21 mouse cellular contexts compared by ENCODE assay signal in genomic region chr5:137102078-137102477, GRCm38 (mm10). TPM values are rescaled to one million over a fixed set of nuclear protein-coding genes. Genes with fewer than 3 reads are reported as not detected.
DNase-seq lines count a peak whose midpoint lies in the region; ATAC-seq and TF ChIP-seq lines count a peak whose summit lies in the region.
"Had no signal": no experiment of that assay in that cellular context is flagged by ENCODE, and none has a peak within 500 bp of the region (broad histone marks: within the 10 kb centered on the region; RNA-seq: fewer than 3 reads in every experiment).

No protein-coding gene starts in this region.

- TF ChIP-seq POLR2A in olfactory bulb, adult 2 months (IDR thresholded peaks at IDR 0.05; ENCODE audit: insufficient read depth, low read depth, low read length) = no peak

- no peak overlapping the region for H3K4me2 ChIP-seq in kidney, embryonic 14.5 days (replicated peaks; ENCODE audit: low read depth, low read length)
- H3K4me2 ChIP-seq: embryonic facial prominence, embryonic 12.5 days had no signal

- 0 out of 2 replicates have a peak, but pooled peaks cover 2% of the 10 kb centered on the region for H3K9me3 ChIP-seq in megakaryocyte, embryonic 14.5 days
- no peaks in the 10 kb centered on the region for H3K9me3 ChIP-seq in kidney, embryonic 14.5 days (ENCODE audit: control insufficient read depth, low read length)
- H3K9me3 ChIP-seq: embryonic facial prominence, embryonic 12.5 days; heart, embryonic 15.5 days; hindbrain, embryonic 15.5 days had no signal

- no peak for ATAC-seq in megakaryocyte, adult 5-6 weeks (ENCODE audit: poor library complexity, severe bottlenecking)
- no peak for ATAC-seq in kidney, embryonic 14.5 days (ENCODE audit: low FRiP score, low TSS enrichment)
- ATAC-seq: forebrain, embryonic 16.5 days had no signal

- H3K27me3 ChIP-seq in megakaryocyte, embryonic 14.5 days (replicated peaks) = no peaks in the 10 kb centered on the region
- no peaks in the 10 kb centered on the region for H3K27me3 ChIP-seq in kidney, embryonic 14.5 days (ENCODE audit: control insufficient read depth, insufficient read depth, low read length)
- H3K27me3 ChIP-seq: embryonic facial prominence, embryonic 12.5 days; heart, embryonic 15.5 days; hindbrain, embryonic 15.5 days had no signal

- peak overlapping the region; percentile 70 for H3K27ac ChIP-seq in gastrocnemius, adult 2 months
- 0 out of 2 replicates have a peak overlapping the region, but pooled peaks have one; percentile 18 for H3K27ac ChIP-seq in brown adipose tissue, adult 24 weeks (replicated peaks; ENCODE audit: low read depth, low read length)
- peak overlapping the region; percentile 34; the same call in 1 of the 2 replicates for H3K27ac ChIP-seq in olfactory bulb, adult 2 months (ENCODE audit: insufficient read depth, low read depth, low read length)
- H3K27ac ChIP-seq in kidney, embryonic 14.5 days (ENCODE audit: low read depth, low read length) = no peak overlapping the region
- H3K27ac ChIP-seq: embryonic facial prominence, embryonic 12.5 days; heart, embryonic 15.5 days; hindbrain, embryonic 15.5 days; macrophage had no signal

- no peak overlapping the region for H3K4me3 ChIP-seq in gastrocnemius, adult 2 months
- peak overlapping the region; percentile 88 for H3K4me3 ChIP-seq in megakaryocyte, embryonic 14.5 days (replicated peaks)
- H3K4me3 ChIP-seq in brown adipose tissue, adult 24 weeks (ENCODE audit: insufficient read depth, low read depth, low read length) = no peak overlapping the region
- H3K4me3 ChIP-seq in olfactory bulb, adult 2 months (ENCODE audit: insufficient read depth, low read depth, low read length) = no peak overlapping the region
- no peak overlapping the region for H3K4me3 ChIP-seq in kidney, embryonic 14.5 days (ENCODE audit: low read length)
- H3K4me3 ChIP-seq: embryonic facial prominence, embryonic 12.5 days; heart, embryonic 15.5 days; hindbrain, embryonic 15.5 days had no signal

- H3K9ac ChIP-seq in kidney, embryonic 14.5 days (ENCODE audit: low read depth, low read length) = no peak overlapping the region
- H3K9ac ChIP-seq: embryonic facial prominence, embryonic 12.5 days; heart, embryonic 15.5 days; hindbrain, embryonic 15.5 days had no signal

- no peak for TF ChIP-seq CTCF in gastrocnemius, adult 2 months (IDR thresholded peaks at IDR 0.05)
- no peak for TF ChIP-seq CTCF in olfactory bulb, adult 2 months (IDR thresholded peaks at IDR 0.05; ENCODE audit: insufficient read depth, low read depth, low read length)

- WGBS in olfactory bulb, adult 2 months = 78% methylated on average over 10 of the region's 10 CpGs
- 71% methylated on average over 10 of the region's 10 CpGs for WGBS in kidney, embryonic 14.5 days

- DNase-seq in gastrocnemius, adult 2 months = no peak
- DNase-seq in gastrocnemius, postnatal 36 days = no peak
- DNase-seq in kidney, postnatal 36 days = no peak
- DNase-seq: adrenal gland, adult 2 months; kidney, adult 2 months; right cerebral cortex, postnatal 14 days had no signal

- peaks cover 26% of the 10 kb centered on the region for H3K36me3 ChIP-seq in megakaryocyte, embryonic 14.5 days (replicated peaks; ENCODE audit: low read length)
- no peaks in the 10 kb centered on the region for H3K36me3 ChIP-seq in kidney, embryonic 14.5 days (ENCODE audit: control insufficient read depth, insufficient read depth, low read length)
- H3K36me3 ChIP-seq: embryonic facial prominence, embryonic 12.5 days; heart, embryonic 15.5 days; hindbrain, embryonic 15.5 days had no signal

- peaks cover 91% of the 10 kb centered on the region for H3K4me1 ChIP-seq in megakaryocyte, embryonic 14.5 days
- no peaks in the 10 kb centered on the region; the same call in 1 of the 2 replicates for H3K4me1 ChIP-seq in brown adipose tissue, adult 24 weeks (ENCODE audit: control insufficient read depth, insufficient read depth, insufficient read length, low read length)
- peaks cover 24% of the 10 kb centered on the region for H3K4me1 ChIP-seq in olfactory bulb, adult 2 months (ENCODE audit: control insufficient read depth, insufficient read depth, low read length)
- no peaks in the 10 kb centered on the region for H3K4me1 ChIP-seq in kidney, embryonic 14.5 days (ENCODE audit: control insufficient read depth, insufficient read depth, low read length)

- intact Hi-C loops in gastrocnemius, adult 2 months (cut with DNase I) = no loop called here
- intact Hi-C loops in gastrocnemius, postnatal 36 days (cut with DNase I) = loop anchor here (10.0 kb wide), 1 partner anchor 177 kb away; no protein-coding TSS in a partner anchor

RNA-seq across cellular contexts. Expression of gene Trim56, which starts 13.9 kb away (rescaled TPM):
- total RNA-seq in gastrocnemius, adult 2 months (2021) = 1 to 10 TPM; 7.5 to 9.3 TPM
- 1 to 10 TPM; 7.0 to 8.0 TPM for total RNA-seq in gastrocnemius, postnatal 36 days (2021)
- polyA plus RNA-seq in megakaryocyte, embryonic 14.5 days (2012; ENCODE audit: insufficient read depth, low replicate concordance) = 2.1 and 3.8 TPM in 2 replicates
- 12.4 and 13.5 TPM in 2 replicates for total RNA-seq in megakaryocyte, adult 5-6 weeks (2015)
- 28.7 and 32.4 TPM in 2 replicates for total RNA-seq in megakaryocyte, adult 5-6 weeks (2017)
- 9.8 and 11.1 TPM in 2 replicates for polyA plus RNA-seq in brown adipose tissue, adult 24 weeks (2012; ENCODE audit: insufficient read depth, insufficient read length, missing spikeins)
- polyA plus RNA-seq in olfactory bulb, adult 2 months (2012; ENCODE audit: insufficient read depth, insufficient read length, low replicate concordance, missing spikeins) = 43.5 TPM in 1 of 2 replicates, not detected in the other
- 9.7 TPM in 2 replicates for polyA plus RNA-seq in kidney, embryonic 14.5 days (2014; fragmentation: Nextera tagmentation; extraction: Ambion mirVana)

RNA-seq across cellular contexts. Expression of gene Serpine1, which starts 30.0 kb away (rescaled TPM):
- 1 to 10 TPM; 2.5 to 2.8 TPM for total RNA-seq in gastrocnemius, adult 2 months (2021)
- total RNA-seq in gastrocnemius, postnatal 36 days (2021) = 1 to 10 TPM; 2.8 to 7.5 TPM
- polyA plus RNA-seq in megakaryocyte, embryonic 14.5 days (2012; ENCODE audit: insufficient read depth, low replicate concordance) = 0.17 TPM in 1 of 2 replicates, not detected in the other
- not detected in 2 replicates for total RNA-seq in megakaryocyte, adult 5-6 weeks (2015)
- total RNA-seq in megakaryocyte, adult 5-6 weeks (2017) = not detected in 2 replicates
- 4.1 and 9.6 TPM in 2 replicates for polyA plus RNA-seq in brown adipose tissue, adult 24 weeks (2012; ENCODE audit: insufficient read depth, insufficient read length, missing spikeins)
- not detected in 2 replicates for polyA plus RNA-seq in olfactory bulb, adult 2 months (2012; ENCODE audit: insufficient read depth, insufficient read length, low replicate concordance, missing spikeins)
- 0.26 and 0.32 TPM in 2 replicates for polyA plus RNA-seq in kidney, embryonic 14.5 days (2014; fragmentation: Nextera tagmentation; extraction: Ambion mirVana)
- total RNA-seq: monocyte, adult 5-6 weeks; neutrophil, adult 5-6 weeks had no signal

RNA-seq across cellular contexts. Expression of gene Muc3, which starts 47.0 kb away (rescaled TPM):
- not detected for total RNA-seq in gastrocnemius, adult 2 months (2021)
- not detected for total RNA-seq in gastrocnemius, postnatal 36 days (2021)
- polyA plus RNA-seq in megakaryocyte, embryonic 14.5 days (2012; ENCODE audit: insufficient read depth, low replicate concordance) = not detected in 2 replicates
- not detected in 2 replicates for total RNA-seq in megakaryocyte, adult 5-6 weeks (2015)
- total RNA-seq in megakaryocyte, adult 5-6 weeks (2017) = not detected in 2 replicates
- polyA plus RNA-seq in brown adipose tissue, adult 24 weeks (2012; ENCODE audit: insufficient read depth, insufficient read length, missing spikeins) = not detected in 2 replicates
- not detected in 2 replicates for polyA plus RNA-seq in olfactory bulb, adult 2 months (2012; ENCODE audit: insufficient read depth, insufficient read length, low replicate concordance, missing spikeins)
- polyA plus RNA-seq in kidney, embryonic 14.5 days (2014; fragmentation: Nextera tagmentation; extraction: Ambion mirVana) = not detected in 2 replicates
- total RNA-seq: adrenal gland, adult 2 months; gastrocnemius, adult 8-10 months; layer of hippocampus, adult 18-20 months; left cerebral cortex, postnatal 10 days; monocyte, adult 5-6 weeks; neutrophil, adult 5-6 weeks had no signal
- polyA plus RNA-seq: adrenal gland, adult 2 months; embryonic facial prominence, embryonic 12.5 days; forebrain, embryonic 16.5 days; heart, embryonic 15.5 days; hindbrain, embryonic 15.5 days; kidney, adult 2 months; macrophage had no signal

RNA-seq across cellular contexts. Expression of gene Ap1s1, which starts 56.1 kb away (rescaled TPM):
- total RNA-seq in gastrocnemius, adult 2 months (2021) = 10 to 100 TPM; 12.4 to 19.2 TPM
- total RNA-seq in gastrocnemius, postnatal 36 days (2021) = 10 to 100 TPM; 14.6 to 16.8 TPM
- 253 and 284 TPM in 2 replicates for polyA plus RNA-seq in megakaryocyte, embryonic 14.5 days (2012; ENCODE audit: insufficient read depth, low replicate concordance)
- total RNA-seq in megakaryocyte, adult 5-6 weeks (2015) = 19.1 and 19.6 TPM in 2 replicates
- total RNA-seq in megakaryocyte, adult 5-6 weeks (2017) = 43.3 and 47.2 TPM in 2 replicates
- 69.0 and 73.6 TPM in 2 replicates for polyA plus RNA-seq in brown adipose tissue, adult 24 weeks (2012; ENCODE audit: insufficient read depth, insufficient read length, missing spikeins)
- polyA plus RNA-seq in olfactory bulb, adult 2 months (2012; ENCODE audit: insufficient read depth, insufficient read length, low replicate concordance, missing spikeins) = not detected in 2 replicates
- 145 and 152 TPM in 2 replicates for polyA plus RNA-seq in kidney, embryonic 14.5 days (2014; fragmentation: Nextera tagmentation; extraction: Ambion mirVana)
